Mouse (Mus musculus) neural tube, embryonic 11.5 days (tissue): ENCODE data around the gene Mip. TPM values are rescaled to one million over a fixed set of nuclear protein-coding genes. Genes with fewer than 3 reads are reported as not detected.

Experiments used
- ATAC-seq: fragments of 200-750 bp; cut with Nextera tagmentation; 2 replicates; pipeline ENCODE4 v1.8.0; 2017; ENCODE audit warnings: moderate number of reproducible peaks, mild to moderate bottlenecking, moderate TSS enrichment, moderate library complexity; ENCODE audit not compliant: insufficient read depth, low FRiP score, low TSS enrichment
- DNase-seq: peaks from one replicate; pipeline ENCODE4 v3.0.0-alpha.2; 2015; ENCODE audit warnings: low spot score
- H3K27ac ChIP-seq: fragments of 300-500 bp; sonication (generic); 2 replicates; pipeline ENCODE4 v1.5.1; 2014; ENCODE audit warnings: low read depth, mild to moderate bottlenecking, low read length
- H3K27me3 ChIP-seq: fragments of 300-500 bp; sonication (generic); 2 replicates; pipeline ENCODE4 v1.6.1; 2014; ENCODE audit warnings: mild to moderate bottlenecking, low read length, mixed read lengths; ENCODE audit not compliant: control insufficient read depth, insufficient read depth
- H3K36me3 ChIP-seq: fragments of 300-500 bp; sonication (generic); 2 replicates; pipeline ENCODE4 v1.6.1; 2014; ENCODE audit warnings: mild to moderate bottlenecking, low read length, moderate library complexity, mixed read lengths; ENCODE audit not compliant: control insufficient read depth, insufficient read depth
- H3K4me1 ChIP-seq: fragments of 300-500 bp; sonication (generic); 2 replicates; pipeline ENCODE4 v1.6.1; 2014; ENCODE audit warnings: low read length, mixed read lengths; ENCODE audit not compliant: control insufficient read depth, insufficient read depth
- H3K4me2 ChIP-seq: fragments of 300-500 bp; sonication (generic); 2 replicates; pipeline ENCODE4 v1.6.1; 2014; ENCODE audit warnings: low read depth, mild to moderate bottlenecking, moderate library complexity
- H3K4me3 ChIP-seq: fragments of 300-500 bp; sonication (generic); 2 replicates; pipeline ENCODE4 v1.5.1; 2014; ENCODE audit warnings: low read depth, low read length
- H3K9ac ChIP-seq: fragments of 300-500 bp; sonication (generic); 2 replicates; pipeline ENCODE4 v1.6.1; 2014; ENCODE audit warnings: mild to moderate bottlenecking, low read length
- H3K9me3 ChIP-seq: fragments of 300-500 bp; sonication (generic); 2 replicates; pipeline ENCODE4 v1.6.1; 2016; ENCODE audit warnings: low read length; ENCODE audit not compliant: control insufficient read depth
- WGBS: fragments of 180-500 bp; shearing (Covaris S2); extraction: QIAGEN DNeasy Blood & Tissue Kit; methylation state at CpG from one replicate; pipeline ENCODE4 v1.1.7; 2014; 5-methylcytosine and 5-hydroxymethylcytosine counted together
- polyA plus RNA-seq: library from polyadenylated mRNA; unstranded; fragments of >200 nt; fragmentation: Nextera tagmentation; extraction: Ambion mirVana; gene quantifications from 2 replicates; pipeline ENCODE4 v1.2.1, GENCODE M21; 2014

The Mip gene
- polyA plus RNA-seq, result not detected in 2 replicates

DNA sequence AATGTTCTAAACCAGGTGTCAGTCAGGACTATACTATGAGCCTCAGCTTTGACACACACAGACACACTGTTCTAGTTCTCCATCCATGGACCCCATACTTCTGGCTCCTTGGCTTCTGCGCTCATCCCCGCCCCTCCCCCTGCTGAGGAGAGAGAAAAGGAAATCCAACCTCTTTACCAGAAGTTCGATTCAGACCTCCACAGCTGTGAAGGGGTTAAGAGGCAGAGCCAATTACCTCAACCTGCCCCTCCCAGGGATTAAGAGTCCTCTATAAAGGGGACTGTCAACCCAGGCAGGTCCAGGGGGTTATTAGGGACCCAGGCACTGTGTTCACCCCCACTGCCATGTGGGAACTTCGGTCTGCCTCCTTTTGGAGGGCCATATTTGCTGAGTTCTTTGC lies at the start of gene Mip:
Mip (plus strand) TSS at position 301 of the 400 bp plus-strand sequence.
- no peaks in the 10 kb centered on the region for H3K4me1 ChIP-seq
- 0 out of 2 replicates have a peak within 1 kb of the TSS, but pooled peaks have one; percentile 20 for H3K27ac ChIP-seq

DNA sequence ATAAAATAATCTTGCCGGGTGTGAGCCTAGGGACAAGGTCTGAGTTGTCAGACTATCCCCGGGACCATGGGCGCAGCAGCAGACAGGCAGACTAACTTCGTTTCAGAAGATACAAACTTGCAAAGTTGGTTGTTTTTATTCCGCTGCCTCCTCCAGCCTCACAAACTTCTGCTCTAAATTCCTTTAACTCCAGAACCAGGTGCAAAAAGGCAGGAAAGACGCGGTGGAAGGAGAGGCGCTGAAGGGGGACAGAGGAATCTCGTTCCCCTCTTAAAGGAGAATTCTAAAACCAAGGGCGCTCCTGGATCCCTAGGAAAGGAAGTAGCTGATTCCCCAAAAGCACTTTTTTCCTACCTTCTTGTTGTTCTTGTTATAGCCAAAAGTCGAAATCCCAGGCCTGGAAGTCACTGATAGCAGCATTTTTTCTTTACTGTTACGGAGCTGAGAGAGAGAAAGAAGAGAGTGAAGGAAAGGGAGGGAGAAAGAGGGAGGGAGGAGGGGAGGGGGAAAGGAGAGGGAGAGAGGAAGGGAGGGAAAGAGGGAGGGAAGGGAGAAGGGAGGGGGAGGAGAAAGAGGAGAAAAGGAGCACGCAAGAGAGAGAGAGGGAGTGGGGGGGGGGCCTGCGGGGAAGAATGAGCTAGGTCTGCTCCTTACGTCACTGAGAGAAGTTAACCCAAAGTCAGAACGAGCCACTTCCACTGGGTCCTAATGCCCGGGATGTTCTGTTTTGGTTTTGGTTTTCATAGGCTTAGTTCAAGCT lies 49.5 kb upstream of the Mip start:
- Histone ChIP-seq H3K4me2 (peak overlapping the region; percentile 64), H3K27me3 (no peaks in the 10 kb centered on the region), H3K9me3 (no peaks in the 10 kb centered on the region), H3K36me3 (no peaks in the 10 kb centered on the region), H3K9ac (peak overlapping the region; percentile 61), H3K4me1 (peaks cover 12% of the 10 kb centered on the region), H3K4me3 (peak overlapping the region; percentile 52), H3K27ac (peak overlapping the region; percentile 7; the same call in 1 of the 2 replicates)
- peak; percentile 71 for ATAC-seq
- DNase-seq, result peak; percentile 81
- WGBS, result under 1% methylated on average over 17 of the region's 17 CpGs

More for the DNA sequence above, at the start of gene Mip:
- Histone ChIP-seq H3K9me3 (no peaks in the 10 kb centered on the region), H3K27me3 (no peaks in the 10 kb centered on the region), H3K4me3 (no peak within 1 kb of the TSS), H3K4me2 (no peak within 1 kb of the TSS), H3K36me3 (no peaks in the 10 kb centered on the region), H3K9ac (no peak within 1 kb of the TSS)
- ATAC-seq (no peak), DNase-seq (no peak)
- 38% methylated on average over 4 of the region's 4 CpGs for WGBS

DNA sequence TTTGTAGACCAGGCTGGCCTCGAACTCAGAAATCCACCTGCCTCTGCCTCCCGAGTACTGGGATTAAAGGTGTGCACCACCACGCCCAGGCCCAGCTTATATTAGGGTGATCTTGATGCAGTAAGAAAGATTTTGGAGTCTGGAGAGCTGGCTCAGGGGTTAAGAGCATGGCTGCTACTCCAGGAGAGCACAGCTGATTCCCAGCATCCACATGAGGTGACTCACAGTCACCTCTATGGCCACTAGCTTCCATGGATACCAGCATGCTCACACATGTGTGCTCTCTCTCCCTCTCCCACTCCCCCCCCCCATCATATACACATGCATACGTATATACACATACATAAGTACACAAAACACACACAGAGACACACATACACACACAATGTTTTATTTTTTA lies 48.3 kb upstream of the Mip start:
- Histone ChIP-seq H3K27me3 (no peaks in the 10 kb centered on the region), H3K9me3 (no peaks in the 10 kb centered on the region), H3K4me3 (no peak overlapping the region), H3K4me2 (no peak overlapping the region), H3K9ac (no peak overlapping the region), H3K4me1 (peaks cover 12% of the 10 kb centered on the region), H3K27ac (no peak overlapping the region), H3K36me3 (no peaks in the 10 kb centered on the region)
- DNase-seq, result no peak
- 86% methylated on average over 4 of the region's 4 CpGs for WGBS
- ATAC-seq, result no peak

DNA sequence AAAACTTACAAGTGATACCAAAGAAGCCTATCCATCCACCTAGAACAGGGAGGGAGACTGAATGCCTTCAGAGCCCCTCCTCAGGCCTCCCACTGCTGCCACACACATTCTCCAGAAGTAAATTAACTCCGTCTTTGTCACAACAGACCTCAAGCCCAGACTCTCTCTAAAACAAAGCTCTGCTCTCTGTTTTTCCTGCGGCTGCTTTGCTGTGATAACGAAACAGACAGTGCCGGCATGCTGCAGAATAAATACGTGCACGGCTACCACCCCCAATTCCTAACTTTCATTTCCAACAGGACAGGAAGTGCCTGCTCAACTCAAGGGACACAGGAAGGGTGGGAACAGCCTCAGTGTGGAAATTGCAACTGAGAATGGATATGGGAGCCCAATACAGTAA lies 45.6 kb upstream of the Mip start, which contains the start of gene Rbms2:
Rbms2 (minus strand) TSS at position 309 of the 400 bp plus-strand sequence.
- H3K9ac ChIP-seq, result 0 out of 2 replicates have a peak within 1 kb of the TSS, but pooled peaks have one; percentile 14
- 4% methylated on average over 6 of the region's 6 CpGs for WGBS

DNA sequence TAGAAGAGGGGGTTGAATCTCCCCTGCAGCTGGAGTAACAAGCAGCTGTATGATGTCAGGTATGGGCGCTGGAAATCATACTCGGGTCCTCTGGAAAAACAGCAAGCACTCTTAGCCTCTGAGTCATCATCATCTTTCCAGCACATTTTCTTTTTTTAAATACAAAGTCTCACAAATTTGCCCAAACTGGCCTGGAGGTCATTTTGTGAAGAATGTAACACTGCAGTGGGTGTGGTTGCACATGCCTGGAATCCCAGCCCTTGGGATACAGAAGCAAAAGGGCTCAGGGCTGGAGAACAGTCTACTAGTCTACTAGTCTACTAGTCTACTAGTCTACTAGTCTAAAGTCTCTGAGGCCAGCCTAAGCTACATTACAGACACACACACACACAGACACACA lies 41.3 kb upstream of the Mip start:
- H3K4me1 ChIP-seq, result peaks cover 6% of the 10 kb centered on the region
- no peak overlapping the region for H3K4me3 ChIP-seq
- no peak overlapping the region for H3K9ac ChIP-seq
- no peaks in the 10 kb centered on the region for H3K9me3 ChIP-seq
- 94% methylated on average over 2 of the region's 2 CpGs for WGBS
- no peaks in the 10 kb centered on the region for H3K36me3 ChIP-seq
- no peak overlapping the region for H3K27ac ChIP-seq
- H3K27me3 ChIP-seq, result no peaks in the 10 kb centered on the region
- ATAC-seq, result no peak
- no peak overlapping the region for H3K4me2 ChIP-seq
- DNase-seq, result no peak

More for the DNA sequence above, 45.6 kb upstream of the Mip start, which contains the start of gene Rbms2:
- Histone ChIP-seq H3K4me2 (peak within 1 kb of the TSS; percentile 17), H3K27me3 (no peaks in the 10 kb centered on the region), H3K36me3 (no peaks in the 10 kb centered on the region), H3K4me3 (no peak within 1 kb of the TSS), H3K9me3 (no peaks in the 10 kb centered on the region), H3K27ac (no peak within 1 kb of the TSS), H3K4me1 (peaks cover 9% of the 10 kb centered on the region)
- ATAC-seq, result no peak
- peak; percentile 25 for DNase-seq

DNA sequence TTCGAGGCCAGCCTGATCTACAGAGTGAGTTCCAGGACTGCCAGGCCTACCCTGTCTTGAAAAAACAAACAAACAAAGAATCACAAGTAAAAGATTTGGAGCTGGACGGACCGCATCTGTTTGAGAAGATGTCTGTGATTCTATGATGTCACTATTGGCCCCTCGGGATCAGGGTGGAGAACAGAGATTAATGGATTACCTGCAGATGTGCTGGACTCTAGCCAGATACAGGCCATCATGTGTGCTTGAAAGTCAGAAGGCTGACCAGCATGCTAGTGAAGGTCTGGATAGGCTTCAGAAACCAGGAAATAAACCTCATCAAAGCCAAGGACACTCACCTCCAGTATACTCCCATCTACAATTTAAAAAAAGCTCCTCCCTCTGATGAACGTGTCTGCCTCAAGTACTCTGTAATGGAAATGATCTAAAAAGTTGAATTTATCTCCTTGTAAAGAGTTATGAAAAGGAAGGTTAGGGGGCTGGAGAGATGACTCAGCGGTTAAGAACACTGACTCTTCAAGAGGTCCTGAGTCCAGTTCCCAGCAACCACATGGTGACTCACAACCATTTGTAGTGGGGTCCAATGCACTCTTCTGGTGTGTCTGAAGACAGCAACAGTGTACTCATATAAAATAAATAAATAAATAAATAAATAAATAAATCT lies 40.2 kb upstream of the Mip start:
- H3K9me3 ChIP-seq, result no peaks in the 10 kb centered on the region
- no peak overlapping the region for H3K27ac ChIP-seq
- H3K36me3 ChIP-seq, result no peaks in the 10 kb centered on the region
- DNase-seq (no peak), ATAC-seq (no peak)
- H3K4me2 ChIP-seq, result no peak overlapping the region
- H3K4me3 ChIP-seq, result no peak overlapping the region
- H3K27me3 ChIP-seq, result no peaks in the 10 kb centered on the region
- H3K4me1 ChIP-seq, result no peaks in the 10 kb centered on the region
- no peak overlapping the region for H3K9ac ChIP-seq
- WGBS, result 78% methylated on average over 6 of the region's 6 CpGs

DNA sequence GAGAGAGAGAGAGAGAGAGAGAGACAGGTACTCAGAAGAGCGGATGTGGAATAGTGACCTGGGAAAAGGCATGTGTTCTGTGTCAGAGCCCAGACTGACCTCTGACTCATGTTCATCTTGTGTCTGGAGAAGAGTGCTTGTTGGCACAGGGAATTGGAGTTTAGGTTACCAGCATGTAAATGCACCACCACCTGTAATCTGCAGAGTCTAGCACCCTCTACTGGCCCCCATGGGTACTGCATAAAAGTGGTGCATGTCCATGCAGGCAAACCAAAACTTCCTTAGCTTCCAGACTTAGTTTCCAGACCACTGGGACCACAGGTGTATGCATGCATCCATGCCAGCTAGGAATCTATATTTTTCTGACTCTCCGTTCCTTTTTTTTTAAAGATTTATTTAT lies 39.7 kb upstream of the Mip start:
- H3K27me3 ChIP-seq, result no peaks in the 10 kb centered on the region
- no peak overlapping the region for H3K4me2 ChIP-seq
- H3K4me3 ChIP-seq, result no peak overlapping the region
- DNase-seq, result peak; percentile 85
- no peaks in the 10 kb centered on the region for H3K36me3 ChIP-seq
- H3K9me3 ChIP-seq, result no peaks in the 10 kb centered on the region
- no peak overlapping the region for H3K9ac ChIP-seq
- 45% methylated on average over 2 of the region's 2 CpGs for WGBS
- no peaks in the 10 kb centered on the region for H3K4me1 ChIP-seq
- no peak for ATAC-seq
- H3K27ac ChIP-seq, result no peak overlapping the region

DNA sequence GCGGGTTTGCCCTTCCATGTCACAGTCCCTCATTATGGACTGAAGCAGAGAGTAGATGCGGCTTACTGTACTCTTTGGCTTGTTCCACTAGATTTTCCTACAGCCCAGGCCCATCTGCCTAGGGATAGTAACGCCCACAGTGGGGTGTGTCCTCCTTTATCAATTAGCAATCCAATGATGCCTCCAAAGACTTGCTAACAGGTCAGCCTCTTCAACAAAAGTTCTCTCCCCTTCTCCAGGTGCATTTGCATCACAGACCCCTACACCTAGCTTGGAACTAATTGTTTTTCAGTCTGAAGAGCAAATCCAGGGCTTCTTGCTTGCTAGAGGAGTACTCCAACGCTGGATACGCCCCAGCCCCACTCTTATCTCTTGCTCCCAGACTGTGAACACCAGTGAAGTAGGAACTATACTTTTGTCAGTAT lies 38.4 kb upstream of the Mip start:
- H3K4me3 ChIP-seq, result no peak overlapping the region
- ATAC-seq (no peak), DNase-seq (no peak)
- H3K27me3 ChIP-seq, result no peaks in the 10 kb centered on the region
- H3K36me3 ChIP-seq, result no peaks in the 10 kb centered on the region
- H3K4me2 ChIP-seq, result no peak overlapping the region
- no peaks in the 10 kb centered on the region for H3K4me1 ChIP-seq
- WGBS, result 67% methylated on average over 5 of the region's 5 CpGs
- no peaks in the 10 kb centered on the region for H3K9me3 ChIP-seq
- H3K27ac ChIP-seq, result no peak overlapping the region
- H3K9ac ChIP-seq, result no peak overlapping the region
